Mouse (Mus musculus): ENCODE results near the gene Loxl1. TPM values are rescaled to one million over a fixed set of nuclear protein-coding genes. Genes with fewer than 3 reads are reported as not detected.
A peak's percentile ranks its signal among the peaks of the same experiment; 100 is the strongest.

Gene Loxl1
- polyA plus RNA-seq, 1 experiment from 2014 or later: 10.9 TPM

DNA sequence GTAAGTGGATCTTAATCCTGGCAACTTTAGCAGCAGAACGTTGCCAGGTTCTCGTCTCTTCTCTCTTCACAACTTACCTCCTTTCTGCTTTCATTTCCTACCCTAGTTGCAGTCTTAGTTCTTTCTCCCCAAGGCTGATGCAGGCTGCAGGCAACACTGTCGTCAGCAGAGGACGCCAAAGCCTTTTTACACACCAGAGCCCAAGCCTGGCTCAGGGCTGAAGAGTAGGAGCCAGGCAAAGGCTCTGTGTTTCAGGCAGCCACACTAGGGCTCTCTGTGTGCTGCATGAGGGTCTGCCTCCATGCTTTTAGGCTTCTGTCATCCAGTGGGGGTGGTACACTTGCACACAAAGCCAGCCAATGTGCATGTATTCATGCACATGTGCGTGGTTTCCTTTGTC is 17.3 kb upstream of the Loxl1 start:
- Histone ChIP-seq H3K4me3 (replicated peaks) (no peak overlapping the region), H3K27ac (no peak overlapping the region), H3K9me3 (no peaks in the 10 kb centered on the region), H3K4me2 (no peak overlapping the region), H3K4me1 (peaks cover 14% of the 10 kb centered on the region), H3K27me3 (no peaks in the 10 kb centered on the region), H3K9ac (no peak overlapping the region), H3K36me3 (replicated peaks) (no peaks in the 10 kb centered on the region)
- 20% methylated on average over 5 of the region's 5 CpGs for WGBS
- peak; percentile 69; the same call in 1 of the 2 replicates for ATAC-seq (ENCODE audit: low FRiP score)

DNA sequence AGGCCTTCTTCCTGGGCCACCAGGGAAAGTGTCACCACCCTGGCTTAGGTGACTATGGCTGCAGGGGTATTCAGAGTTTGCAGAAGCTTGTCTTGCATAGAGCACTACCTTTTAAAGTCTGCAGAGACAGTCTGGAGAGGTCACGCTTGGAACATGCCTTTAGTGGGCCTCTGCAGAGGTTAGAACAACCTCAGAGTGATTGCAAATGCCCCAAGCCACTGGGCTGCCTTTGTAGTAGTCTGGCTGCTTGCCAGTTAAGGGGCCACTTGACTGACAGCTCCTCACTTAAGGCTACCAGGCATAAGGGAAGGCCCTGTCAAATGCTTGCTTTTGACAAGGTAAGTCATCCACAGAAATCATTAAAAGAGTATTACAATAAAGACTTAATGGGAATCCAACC is 14.4 kb upstream of the Loxl1 start:
- Histone ChIP-seq H3K4me1 (peaks cover 14% of the 10 kb centered on the region), H3K27ac (peak overlapping the region; percentile 9; the same call in 1 of the 2 replicates), H3K27me3 (no peaks in the 10 kb centered on the region), H3K9ac (no peak overlapping the region), H3K36me3 (replicated peaks) (no peaks in the 10 kb centered on the region), H3K9me3 (no peaks in the 10 kb centered on the region), H3K4me2 (no peak overlapping the region), H3K4me3 (replicated peaks) (no peak overlapping the region)
- ATAC-seq (ENCODE audit: low FRiP score): no peak
- 30% methylated on average over 1 of the region's 1 CpGs for WGBS

DNA sequence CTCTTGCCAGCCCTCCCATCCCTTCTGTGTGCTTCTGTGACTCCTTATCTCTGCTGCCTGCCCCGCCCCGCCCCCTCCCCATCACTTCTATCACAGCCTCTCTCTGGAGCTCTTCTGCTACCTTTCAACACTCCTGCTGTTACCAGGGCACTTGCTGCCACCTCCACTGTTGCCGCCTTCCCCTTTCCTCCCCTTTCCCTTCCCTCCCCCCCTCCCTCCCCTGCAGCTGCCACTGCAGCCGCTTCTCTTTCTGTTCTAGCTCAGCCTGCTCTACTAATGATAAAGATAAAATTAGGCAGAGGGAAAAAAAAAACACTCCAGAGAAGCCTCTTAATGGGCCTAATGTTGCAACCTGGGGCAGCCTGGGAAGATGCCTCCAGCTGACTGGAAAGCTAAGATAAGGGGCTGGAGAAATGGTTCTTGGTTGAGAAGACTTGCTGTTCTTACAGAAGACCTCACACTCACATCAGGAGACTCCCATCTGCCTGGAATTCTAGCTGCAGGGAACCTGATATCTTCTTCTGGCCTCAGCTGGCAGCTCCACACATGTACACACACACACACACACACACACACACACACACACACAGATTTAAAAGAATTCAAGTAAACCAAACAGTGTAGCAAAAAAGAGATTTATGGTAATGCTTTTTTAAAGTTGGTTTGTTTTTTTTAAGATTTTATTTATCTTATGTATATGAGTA is 13.6 kb upstream of the Loxl1 start:
- Histone ChIP-seq H3K27ac (peak overlapping the region; percentile 65), H3K9me3 (no peaks in the 10 kb centered on the region), H3K4me3 (replicated peaks) (no peak overlapping the region), H3K4me2 (no peak overlapping the region), H3K36me3 (replicated peaks) (no peaks in the 10 kb centered on the region), H3K9ac (no peak overlapping the region), H3K4me1 (peaks cover 14% of the 10 kb centered on the region), H3K27me3 (no peaks in the 10 kb centered on the region)
- no peak for ATAC-seq (ENCODE audit: low FRiP score)
- 9% methylated on average over 4 of the region's 4 CpGs for WGBS

DNA sequence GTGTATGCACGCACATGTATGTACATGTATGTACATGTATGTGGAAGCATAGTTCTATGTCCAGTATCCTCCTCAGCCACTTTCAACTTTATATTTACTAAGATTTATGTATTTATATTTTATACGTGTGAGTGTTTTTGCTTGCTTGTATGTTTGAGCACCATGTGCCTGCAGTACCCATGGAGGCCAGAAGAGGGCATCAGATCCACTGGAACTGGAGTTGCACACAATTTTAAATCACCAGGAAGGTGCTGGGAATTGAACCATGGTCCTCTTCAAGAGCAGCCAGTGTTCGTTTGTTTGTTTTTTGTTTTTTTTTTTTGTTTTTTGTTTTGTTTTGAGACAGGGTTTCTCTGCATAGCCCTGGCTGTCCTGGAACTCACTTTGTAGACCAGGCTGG is 8.7 kb upstream of the Loxl1 start:
- H3K4me2 ChIP-seq: no peak overlapping the region
- ATAC-seq (ENCODE audit: low FRiP score): no peak
- 96% methylated on average over 3 of the region's 3 CpGs for whole genome bisulfite sequencing
- no peak overlapping the region for H3K9ac ChIP-seq
- no peaks in the 10 kb centered on the region for H3K9me3 ChIP-seq
- no peaks in the 10 kb centered on the region for H3K27me3 ChIP-seq
- H3K36me3 ChIP-seq (replicated peaks): no peaks in the 10 kb centered on the region
- H3K4me1 ChIP-seq: peaks cover 7% of the 10 kb centered on the region
- no peak overlapping the region for H3K4me3 ChIP-seq (replicated peaks)
- no peak overlapping the region for H3K27ac ChIP-seq

DNA sequence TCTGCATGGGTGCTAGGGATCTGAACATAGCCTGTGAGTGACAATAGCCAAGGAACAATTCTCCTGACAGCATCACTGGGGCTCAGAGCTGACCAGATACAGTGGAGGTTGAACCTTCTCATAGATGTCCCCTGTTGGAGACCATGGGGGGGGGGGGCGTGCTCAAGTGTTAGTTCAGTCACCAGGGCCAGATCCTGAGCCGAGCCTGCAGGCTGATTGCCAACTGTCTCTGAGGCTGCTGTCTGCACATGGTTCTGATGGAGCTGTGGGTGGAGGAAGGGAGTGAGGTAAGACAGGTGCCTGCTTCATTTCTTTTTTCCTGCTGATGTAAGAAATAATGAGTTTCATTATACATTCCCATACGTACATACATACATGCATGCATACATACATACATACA is 5.3 kb upstream of the Loxl1 start:
- Histone ChIP-seq H3K4me2 (no peak overlapping the region), H3K9ac (no peak overlapping the region), H3K4me3 (replicated peaks) (no peak overlapping the region), H3K9me3 (no peaks in the 10 kb centered on the region), H3K36me3 (replicated peaks) (no peaks in the 10 kb centered on the region), H3K27me3 (peaks cover 12% of the 10 kb centered on the region), H3K4me1 (peaks cover 23% of the 10 kb centered on the region), H3K27ac (no peak overlapping the region)
- WGBS: 73% methylated on average over 3 of the region's 3 CpGs
- no peak for ATAC-seq (ENCODE audit: low FRiP score)

DNA sequence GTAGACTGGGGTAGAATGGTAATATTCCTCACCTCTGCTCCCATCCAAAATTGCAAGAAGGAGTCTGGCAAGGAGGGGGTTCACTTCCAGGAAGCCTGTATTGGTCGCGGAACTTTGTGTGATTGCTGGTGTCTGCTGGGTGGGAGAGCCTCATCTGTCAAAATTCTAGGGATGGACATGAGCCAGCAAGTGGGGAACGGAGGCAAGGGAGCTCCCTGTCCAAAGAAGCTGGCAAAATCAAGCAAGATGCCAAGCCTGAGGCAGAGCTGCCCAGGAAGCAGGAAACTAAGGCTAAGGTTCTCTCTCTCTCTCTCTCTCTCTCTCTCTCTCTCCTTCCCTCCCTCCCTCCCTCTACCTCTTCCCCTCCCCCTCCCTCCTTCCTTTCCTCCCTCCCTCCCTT is 4.4 kb upstream of the Loxl1 start:
- Histone ChIP-seq H3K4me1 (peaks cover 33% of the 10 kb centered on the region), H3K27ac (no peak overlapping the region), H3K9me3 (no peaks in the 10 kb centered on the region), H3K4me2 (no peak overlapping the region), H3K9ac (no peak overlapping the region), H3K36me3 (replicated peaks) (no peaks in the 10 kb centered on the region), H3K27me3 (peaks cover 21% of the 10 kb centered on the region), H3K4me3 (replicated peaks) (no peak overlapping the region)
- ATAC-seq (ENCODE audit: low FRiP score): no peak
- 83% methylated on average over 3 of the region's 3 CpGs for WGBS

DNA sequence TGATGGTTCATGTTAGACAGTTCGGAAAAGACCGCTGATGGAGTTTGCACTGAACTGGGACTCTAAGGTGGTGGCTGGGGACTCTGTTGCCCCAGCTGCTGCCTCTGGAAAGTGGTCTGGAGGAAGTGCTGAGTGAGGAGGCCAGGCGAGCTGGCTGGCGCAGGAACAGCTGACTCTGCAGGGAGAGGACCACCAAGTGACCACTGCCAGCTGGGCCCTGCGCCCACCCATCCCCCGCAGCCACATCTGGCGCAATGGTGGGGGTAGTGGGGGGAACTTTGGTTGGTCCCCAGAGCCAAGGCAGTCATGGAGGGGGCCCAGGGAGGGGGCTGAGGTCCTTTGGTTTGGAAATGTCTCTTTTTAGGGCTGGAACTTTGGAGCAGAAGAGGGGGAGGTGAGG is 3.8 kb upstream of the Loxl1 start:
- no peak for ATAC-seq (ENCODE audit: low FRiP score)
- Histone ChIP-seq H3K27me3 (peaks cover 27% of the 10 kb centered on the region), H3K27ac (no peak overlapping the region), H3K36me3 (replicated peaks) (no peaks in the 10 kb centered on the region), H3K4me3 (replicated peaks) (no peak overlapping the region), H3K4me1 (peaks cover 39% of the 10 kb centered on the region), H3K4me2 (no peak overlapping the region), H3K9me3 (no peaks in the 10 kb centered on the region), H3K9ac (no peak overlapping the region)
- 74% methylated on average over 7 of the region's 7 CpGs for WGBS

DNA sequence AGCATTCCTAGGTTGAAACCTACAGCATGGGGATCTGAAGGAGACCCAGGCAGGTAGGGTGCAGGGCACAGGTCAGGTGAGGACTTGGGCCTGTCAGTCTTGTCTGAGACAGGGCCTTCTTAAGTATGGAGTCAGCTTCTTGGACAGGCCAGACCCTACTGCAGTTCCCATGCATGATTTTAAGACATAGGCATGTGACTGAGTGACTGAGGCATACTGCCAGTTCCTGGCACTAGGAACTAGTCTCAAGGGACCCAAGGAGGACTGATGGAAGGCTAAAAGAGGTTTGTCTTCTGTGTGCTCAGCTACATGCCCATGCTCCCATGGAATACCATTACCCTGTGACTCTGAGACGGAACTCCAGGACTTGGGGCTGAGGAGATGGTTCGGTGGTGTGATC is 2.9 kb upstream of the Loxl1 start:
- ATAC-seq (ENCODE audit: low FRiP score): no peak
- H3K9me3 ChIP-seq: no peaks in the 10 kb centered on the region
- peaks cover 37% of the 10 kb centered on the region for H3K27me3 ChIP-seq
- peak overlapping the region; percentile 71; the same call in 1 of the 2 replicates for H3K27ac ChIP-seq
- H3K4me3 ChIP-seq (replicated peaks): no peak overlapping the region
- H3K4me1 ChIP-seq: peaks cover 42% of the 10 kb centered on the region
- 92% methylated on average over 2 of the region's 2 CpGs for WGBS
- no peak overlapping the region for H3K9ac ChIP-seq
- H3K36me3 ChIP-seq (replicated peaks): no peaks in the 10 kb centered on the region
- no peak overlapping the region for H3K4me2 ChIP-seq

DNA sequence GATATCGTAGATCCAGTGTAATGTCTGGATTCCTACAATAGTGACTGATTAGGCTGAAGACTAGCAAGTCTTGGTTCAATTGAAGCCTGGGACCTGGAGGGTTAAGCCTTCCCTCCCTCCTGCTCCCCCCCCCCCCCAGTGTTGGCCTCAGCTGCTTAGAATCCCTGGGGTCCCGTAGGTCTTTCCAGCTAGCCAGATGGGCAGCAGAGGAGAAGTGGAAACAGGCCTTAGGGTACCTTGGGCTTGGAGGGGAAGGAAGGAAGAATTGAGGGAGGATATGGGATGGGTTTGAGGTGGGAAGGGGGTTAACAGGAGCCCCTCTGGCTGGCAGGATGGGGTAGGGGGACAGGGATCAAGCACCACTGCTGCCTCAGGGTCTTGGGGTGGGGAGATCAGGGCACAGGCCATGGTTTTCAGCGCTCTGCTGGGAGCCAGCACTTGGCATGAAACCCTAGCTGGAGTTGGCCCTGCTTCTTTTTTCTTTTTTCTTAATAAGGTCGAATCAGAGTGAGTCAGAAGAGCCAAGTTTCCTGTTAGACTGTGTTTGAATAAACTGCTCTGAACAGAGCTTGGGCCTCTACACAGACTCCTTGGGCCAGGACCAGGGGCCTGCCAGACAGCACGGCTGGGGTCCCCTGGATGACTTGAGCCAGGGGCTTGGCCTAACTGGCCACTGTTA is 1.8 kb upstream of the Loxl1 start:
- no peaks in the 10 kb centered on the region for H3K9me3 ChIP-seq
- H3K36me3 ChIP-seq (replicated peaks): no peaks in the 10 kb centered on the region
- no peak overlapping the region for H3K4me3 ChIP-seq (replicated peaks)
- H3K4me2 ChIP-seq: no peak overlapping the region
- H3K9ac ChIP-seq: 0 out of 2 replicates have a peak overlapping the region, but pooled peaks have one; percentile 7
- peaks cover 42% of the 10 kb centered on the region for H3K4me1 ChIP-seq
- peak overlapping the region; percentile 71 for H3K27ac ChIP-seq
- ATAC-seq (ENCODE audit: low FRiP score): no peak
- 40% methylated on average over 5 of the region's 5 CpGs for WGBS
- H3K27me3 ChIP-seq: peaks cover 38% of the 10 kb centered on the region

DNA sequence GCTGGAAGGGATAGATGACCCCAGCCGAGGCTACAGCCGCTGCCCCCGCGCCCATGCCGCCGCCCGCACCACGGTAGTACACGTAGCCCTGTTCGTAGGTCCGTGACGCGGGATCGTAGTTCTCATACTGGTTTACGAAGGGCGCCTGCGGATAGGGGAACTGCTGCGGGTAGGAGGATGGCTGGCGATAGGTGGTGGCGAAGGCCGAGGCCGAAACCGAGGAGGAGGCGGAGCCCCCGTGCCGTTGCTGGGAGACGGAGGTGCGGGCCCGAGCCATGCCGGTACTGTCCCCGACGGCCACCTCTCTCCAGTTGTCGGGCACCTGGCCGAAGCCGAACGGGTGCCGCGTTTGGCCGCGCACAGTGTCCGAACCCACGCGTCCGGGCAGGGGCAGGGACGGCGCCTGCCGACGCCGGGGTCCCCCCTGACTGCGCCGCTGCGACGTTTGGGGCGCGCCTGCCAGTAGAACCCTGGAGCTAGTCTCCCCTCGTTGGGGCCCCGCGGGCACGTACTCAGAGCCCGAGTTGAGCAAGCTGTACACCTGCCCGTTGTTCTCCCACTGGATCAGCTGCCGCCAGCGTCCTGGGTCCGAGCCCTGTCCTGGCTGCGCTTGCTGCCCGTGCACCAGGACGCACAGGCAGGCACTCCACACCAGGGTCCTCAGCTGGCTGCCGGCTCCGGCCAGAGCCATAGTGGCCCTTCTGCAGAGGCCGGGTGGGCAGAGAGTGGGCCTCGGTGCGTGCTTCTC is 616 bp downstream of the Loxl1 start:
- Histone ChIP-seq H3K27me3 (peaks cover 41% of the 10 kb centered on the region), H3K27ac (peak overlapping the region; percentile 50; the same call in 1 of the 2 replicates), H3K4me2 (peak overlapping the region; percentile 57), H3K4me3 (replicated peaks) (peak overlapping the region; percentile 40), H3K9ac (peak overlapping the region; percentile 50), H3K9me3 (no peaks in the 10 kb centered on the region), H3K36me3 (replicated peaks) (no peaks in the 10 kb centered on the region), H3K4me1 (peaks cover 56% of the 10 kb centered on the region)
- 1% methylated on average over 72 of the region's 72 CpGs for WGBS
- ATAC-seq (ENCODE audit: low FRiP score): peak; percentile 56; the same call in 1 of the 2 replicates

DNA sequence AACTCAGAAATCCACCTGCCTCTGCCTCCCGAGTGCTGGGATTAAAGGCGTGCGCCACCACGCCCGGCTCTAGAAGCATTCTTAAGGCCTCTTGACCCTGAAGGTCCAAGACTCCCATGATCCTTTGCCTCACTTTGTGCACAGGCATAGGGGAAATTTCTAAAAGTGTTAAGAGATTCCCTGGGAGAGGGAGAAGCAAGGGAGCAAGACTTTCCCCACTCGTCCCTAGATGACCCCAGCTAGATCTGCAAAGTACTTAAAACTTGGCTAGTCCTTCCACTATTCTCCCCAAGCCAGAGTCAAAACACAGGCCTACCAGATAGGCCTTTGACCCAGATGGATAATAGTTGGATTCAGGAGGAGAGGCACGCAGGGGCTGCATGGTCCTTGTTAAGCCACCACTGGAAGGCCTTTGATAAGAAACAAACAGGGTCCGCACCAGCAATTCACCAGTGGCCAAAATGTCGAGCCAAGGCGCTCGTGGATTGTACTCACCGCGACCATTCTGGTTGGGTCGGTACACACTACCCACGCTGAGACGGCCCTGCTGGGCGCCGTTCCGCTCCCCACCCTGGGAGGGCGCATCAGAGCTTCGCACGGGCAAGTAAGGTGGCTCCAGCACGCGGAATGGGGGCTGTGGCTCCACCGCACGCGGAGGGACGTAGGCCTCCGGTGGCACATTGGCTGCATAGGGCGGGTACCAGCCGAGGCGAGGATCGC is 1.6 kb downstream of the Loxl1 start:
- Histone ChIP-seq H3K4me1 (peaks cover 56% of the 10 kb centered on the region), H3K36me3 (replicated peaks) (no peaks in the 10 kb centered on the region), H3K4me3 (replicated peaks) (peak overlapping the region; percentile 40), H3K9me3 (no peaks in the 10 kb centered on the region), H3K27ac (no peak overlapping the region), H3K9ac (0 out of 2 replicates have a peak overlapping the region, but pooled peaks have one; percentile 50), H3K4me2 (peak overlapping the region; percentile 57), H3K27me3 (peaks cover 41% of the 10 kb centered on the region)
- WGBS: 58% methylated on average over 33 of the region's 33 CpGs
- no peak for ATAC-seq (ENCODE audit: low FRiP score)

Data from forebrain, embryonic 12.5 days (tissue).